ENCODE assay signal across 10 mouse cellular contexts in genomic region chr5:33142790-33143455, GRCm38 (mm10). TPM values are rescaled to one million over a fixed set of nuclear protein-coding genes. Genes with fewer than 3 reads are reported as not detected.
DNase-seq lines count a peak whose midpoint lies in the region; ATAC-seq and TF ChIP-seq lines count a peak whose summit lies in the region.
"Had no signal": no experiment of that assay in that cellular context is flagged by ENCODE, and none has a peak within 500 bp of the region (broad histone marks: within the 10 kb centered on the region; RNA-seq: fewer than 3 reads in every experiment).

No protein-coding gene starts in this region.

- no peak for ATAC-seq in liver, embryonic 14.5 days (ENCODE audit: insufficient read depth)
- ATAC-seq in liver, embryonic 12.5 days, result no peak

- H3K27me3 ChIP-seq in liver, embryonic 14.5 days (ENCODE audit: control insufficient read depth, insufficient read depth, low read length), result no peaks in the 10 kb centered on the region; the same call in 1 of the 2 replicates
- peaks cover 12% of the 10 kb centered on the region for H3K27me3 ChIP-seq in liver, embryonic 12.5 days (replicated peaks)

- 31% methylated on average over 7 of the region's 7 CpGs for WGBS in liver, embryonic 14.5 days (ENCODE audit: insufficient replicate concordance)
- 38% methylated on average over 7 of the region's 7 CpGs for WGBS in liver, embryonic 12.5 days (ENCODE audit: insufficient replicate concordance)

- peak; percentile 40; the same call in 1 of the 2 replicates for TF ChIP-seq CTCF in liver, embryonic 14.5 days (IDR thresholded peaks at IDR 0.05; ENCODE audit: low read depth)

- no peak overlapping the region for H3K4me2 ChIP-seq in liver, embryonic 14.5 days (ENCODE audit: low read depth)
- H3K4me2 ChIP-seq in liver, embryonic 12.5 days, result no peak overlapping the region

- H3K9me3 ChIP-seq in liver, embryonic 14.5 days (ENCODE audit: control insufficient read depth, low read length), result no peaks in the 10 kb centered on the region
- H3K9me3 ChIP-seq in liver, embryonic 12.5 days (replicated peaks), result no peaks in the 10 kb centered on the region

- no peak overlapping the region for H3K4me3 ChIP-seq in liver, embryonic 14.5 days (ENCODE audit: insufficient read depth in 1 of 2, low read depth in 2 of 2, low read length in 2 of 2)
- no peak overlapping the region for H3K4me3 ChIP-seq in liver, embryonic 12.5 days
- H3K4me3 ChIP-seq: erythroblast, embryonic 14.5 days; myocyte had no signal

- no peaks in the 10 kb centered on the region for H3K36me3 ChIP-seq in liver, embryonic 14.5 days (replicated peaks; ENCODE audit: control insufficient read depth, insufficient read depth, low read depth)
- no peaks in the 10 kb centered on the region for H3K36me3 ChIP-seq in liver, embryonic 12.5 days

- peak in 1 of 3 experiments; percentile 7 for DNase-seq in liver, embryonic 14.5 days (ENCODE audit: low read depth in 3 of 3, low spot score in 3 of 3)
- peak; percentile 73 for DNase-seq in MN1 (ENCODE audit: low spot score)
- peak; percentile 12 for DNase-seq in cerebellum, adult 9-11 months
- peak; percentile 81 for DNase-seq in induced T-regulatory cell, adult 2 months (ENCODE audit: low read depth)
- DNase-seq in left cerebral cortex, adult 18-20 months (ENCODE audit: low spot score in 2 of 2), result peak; percentile 40 to 48
- peak; percentile 49 to 67 for DNase-seq in right cerebral cortex, adult 2 months (ENCODE audit: low spot score in 2 of 2)
- DNase-seq in gastrocnemius, adult 8-10 months (ENCODE audit: low spot score in 2 of 2), result no peak

- no peaks in the 10 kb centered on the region for H3K4me1 ChIP-seq in liver, embryonic 14.5 days (replicated peaks; ENCODE audit: control insufficient read depth in 2 of 2, insufficient read depth in 2 of 2, low read length in 1 of 2)
- H3K4me1 ChIP-seq in liver, embryonic 12.5 days, result no peaks in the 10 kb centered on the region

- H3K27ac ChIP-seq in liver, embryonic 14.5 days, result no peak overlapping the region
- no peak overlapping the region for H3K27ac ChIP-seq in liver, embryonic 12.5 days

- no peak overlapping the region for H3K9ac ChIP-seq in liver, embryonic 14.5 days (replicated peaks)
- H3K9ac ChIP-seq in liver, embryonic 12.5 days, result no peak overlapping the region

- TF ChIP-seq EP300 in liver, embryonic 14.5 days (IDR thresholded peaks at IDR 0.05; ENCODE audit: low read depth), result no peak

RNA-seq across cellular contexts. Expression of gene Slc5a1, which starts 38.9 kb away (rescaled TPM):
- polyA plus RNA-seq in liver, embryonic 14.5 days (2012; rRNA removed), result not detected in 2 replicates
- not detected in 2 replicates for polyA plus RNA-seq in liver, embryonic 14.5 days (2014; fragmentation: Nextera tagmentation; extraction: Ambion mirVana)
- not detected in 2 replicates for polyA plus RNA-seq in liver, embryonic 12.5 days (2016; fragmentation: Nextera tagmentation; extraction: Ambion mirVana)
- total RNA-seq in left cerebral cortex, adult 18-20 months (2021), result not detected
- total RNA-seq in gastrocnemius, adult 8-10 months (2022), result not detected
- polyA plus RNA-seq: erythroblast, embryonic 14.5 days; myocyte had no signal

Comparison
In these comparisons a context has a peak if more than half of its experiments do, and no peak if none do; other contexts are left out.
1. DNase-seq: peak in MN1 (single experiment), cerebellum, adult 9-11 months (single experiment), induced T-regulatory cell, adult 2 months (single experiment), left cerebral cortex, adult 18-20 months (2 of 2) and right cerebral cortex, adult 2 months (2 of 2); none in gastrocnemius, adult 8-10 months (0 of 2).